Mouse (Mus musculus) MN1 (cell line): Measurements from ENCODE around the gene Pde6b.
A peak's percentile ranks its signal among the peaks of the same experiment; 100 is the strongest.

Source experiments
- DNase-seq: peaks from one replicate; pipeline ENCODE4 v3.0.0-alpha.2; 2016; ENCODE audit warnings: low spot score

Gene Pde6b

DNA sequence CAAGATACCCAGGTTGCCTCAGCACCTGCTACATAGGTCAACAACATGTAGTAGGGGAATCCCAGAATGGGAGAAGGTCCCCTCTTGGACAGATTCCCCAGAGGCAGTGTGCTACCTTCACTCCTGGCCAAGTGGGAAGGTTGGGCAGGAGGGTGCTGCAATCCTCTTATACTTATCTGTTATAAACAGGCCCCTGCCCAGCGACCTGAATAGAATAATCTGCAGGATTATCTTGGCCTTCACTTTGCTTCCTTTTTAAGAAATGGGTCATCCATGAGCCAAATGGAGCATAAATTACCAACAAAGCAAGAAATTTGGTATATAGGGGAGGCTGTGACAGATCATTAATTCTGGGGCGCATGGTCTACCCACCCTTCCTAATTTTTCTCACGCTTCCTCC, 1.6 kb downstream of the Pde6b start:
- no peak for DNase-seq

GRCm38 (mm10) chr5:108403453-108403852, 15.3 kb downstream of the Pde6b start:
- no peak for DNase-seq

DNA sequence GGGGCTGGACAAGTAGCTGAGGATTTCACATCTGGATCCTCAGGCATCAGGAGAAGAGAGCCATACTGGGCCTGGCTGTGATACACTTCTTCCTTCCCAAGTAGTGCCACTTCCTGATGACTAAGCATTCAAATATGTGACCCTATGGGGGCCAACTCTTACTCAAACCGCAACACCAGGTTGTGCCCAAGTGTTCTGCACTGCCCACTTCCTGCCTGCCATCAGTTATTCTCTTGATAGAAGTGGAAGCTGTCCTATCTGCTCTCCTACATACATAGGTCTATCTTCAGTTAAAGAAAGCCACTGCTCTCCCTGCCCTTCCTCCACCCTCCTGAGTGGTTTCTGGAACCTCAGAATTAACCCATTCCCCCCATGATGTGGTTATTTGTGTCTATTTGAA, 17.3 kb downstream of the Pde6b start:
- DNase-seq = no peak

GRCm38 (mm10) chr5:108406977-108407376, 18.8 kb downstream of the Pde6b start:
- DNase-seq = no peak

- no peak for DNase-seq
Observed at GRCm38 (mm10) chr5:108414711-108415110, 26.5 kb downstream of the Pde6b start.

GRCm38 (mm10) chr5:108422741-108423140, 34.5 kb downstream of the Pde6b start:
- DNase-seq = no peak

- DNase-seq = no peak
Observed at GRCm38 (mm10) chr5:108423427-108423826, 35.2 kb downstream of the Pde6b start.

DNA sequence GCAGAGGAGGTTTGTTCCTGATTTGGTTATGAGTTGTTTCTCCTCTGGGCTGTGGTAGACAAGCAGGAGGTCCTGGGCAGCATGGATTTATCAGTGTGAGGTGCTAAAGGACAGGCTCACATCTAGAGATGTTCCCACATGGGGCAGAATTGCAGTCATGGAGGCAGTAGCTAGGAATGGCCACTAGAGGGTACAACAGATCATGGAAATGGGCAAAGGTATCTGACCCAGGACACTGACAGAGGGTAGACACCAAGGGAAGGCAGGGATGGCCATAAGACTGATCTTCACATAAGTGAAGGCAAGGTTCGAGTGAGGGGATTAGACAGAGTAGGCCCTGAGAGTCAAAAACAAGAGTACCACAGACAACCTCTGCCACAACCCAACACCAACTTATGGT, 39.0 kb downstream of the Pde6b start:
- peak; percentile 66 for DNase-seq

DNA sequence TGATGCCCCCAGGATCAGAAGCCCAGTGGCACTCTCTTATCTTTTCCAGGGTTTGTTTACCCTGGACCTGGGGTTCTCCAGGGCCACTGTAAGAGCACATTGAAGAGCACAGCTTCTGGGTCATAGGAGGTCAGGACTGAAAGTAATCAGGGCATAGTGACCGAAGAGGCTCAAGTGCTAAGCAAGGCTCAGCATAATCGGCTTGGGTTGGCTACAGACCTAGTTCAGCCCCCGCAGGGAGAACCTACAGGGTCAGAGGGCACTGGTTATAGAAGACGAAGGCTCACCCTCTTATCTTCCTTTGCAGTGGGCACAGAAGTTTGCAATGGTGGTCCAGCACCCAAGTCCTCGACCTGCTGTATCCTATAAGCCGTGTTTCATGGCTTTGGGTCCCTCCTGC, 43.0 kb downstream of the Pde6b start:
- DNase-seq = no peak

GRCm38 (mm10) chr5:108433804-108434587, 45.8 kb downstream of the Pde6b start, which contains the start of gene Atp5k:
Gene Atp5k (minus strand): TSS chr5:108434448.
- peak; percentile 93 for DNase-seq

- no peak for DNase-seq
Observed at GRCm38 (mm10) chr5:108436101-108436500, 47.9 kb downstream of the Pde6b start.

DNA sequence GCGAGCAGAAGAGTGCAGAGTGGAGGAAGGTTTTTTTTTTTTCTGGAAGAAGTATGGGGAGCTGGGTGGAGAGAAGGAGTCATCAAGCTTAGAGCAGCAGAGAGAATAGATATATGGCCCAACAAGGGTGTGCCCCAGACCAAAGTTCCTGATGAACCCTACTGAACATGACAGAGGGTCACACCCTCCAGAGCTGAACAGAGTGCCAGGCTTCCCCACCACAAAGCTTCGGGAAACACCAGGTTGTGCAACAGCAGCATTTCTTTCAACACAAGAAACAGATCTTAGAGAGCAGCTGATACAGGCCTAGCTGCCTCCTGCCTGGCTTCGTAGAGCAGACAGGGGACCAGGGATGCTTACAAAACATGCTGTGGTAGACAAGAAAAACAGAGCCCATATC, 58.8 kb downstream of the Pde6b start:
- DNase-seq = no peak

DNA sequence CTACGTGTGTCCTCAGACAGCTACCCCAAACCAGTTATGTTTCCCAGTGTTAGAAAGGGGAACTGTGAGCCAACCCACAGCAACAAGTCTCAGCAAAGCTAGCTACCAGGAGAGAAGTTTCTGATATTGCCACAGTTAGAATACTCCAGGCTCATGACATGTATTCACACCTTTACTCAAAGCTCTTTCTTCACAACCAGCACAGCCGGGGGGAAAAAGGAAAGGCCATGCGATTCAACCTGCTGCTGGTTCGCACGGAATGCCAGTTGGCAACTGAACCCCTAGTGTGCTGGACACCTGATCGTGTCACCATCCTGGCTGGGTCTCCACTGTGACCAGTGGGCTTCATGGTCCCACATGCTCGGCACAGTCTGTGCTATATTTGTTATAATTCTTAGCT, 59.7 kb downstream of the Pde6b start:
- no peak for DNase-seq

DNA sequence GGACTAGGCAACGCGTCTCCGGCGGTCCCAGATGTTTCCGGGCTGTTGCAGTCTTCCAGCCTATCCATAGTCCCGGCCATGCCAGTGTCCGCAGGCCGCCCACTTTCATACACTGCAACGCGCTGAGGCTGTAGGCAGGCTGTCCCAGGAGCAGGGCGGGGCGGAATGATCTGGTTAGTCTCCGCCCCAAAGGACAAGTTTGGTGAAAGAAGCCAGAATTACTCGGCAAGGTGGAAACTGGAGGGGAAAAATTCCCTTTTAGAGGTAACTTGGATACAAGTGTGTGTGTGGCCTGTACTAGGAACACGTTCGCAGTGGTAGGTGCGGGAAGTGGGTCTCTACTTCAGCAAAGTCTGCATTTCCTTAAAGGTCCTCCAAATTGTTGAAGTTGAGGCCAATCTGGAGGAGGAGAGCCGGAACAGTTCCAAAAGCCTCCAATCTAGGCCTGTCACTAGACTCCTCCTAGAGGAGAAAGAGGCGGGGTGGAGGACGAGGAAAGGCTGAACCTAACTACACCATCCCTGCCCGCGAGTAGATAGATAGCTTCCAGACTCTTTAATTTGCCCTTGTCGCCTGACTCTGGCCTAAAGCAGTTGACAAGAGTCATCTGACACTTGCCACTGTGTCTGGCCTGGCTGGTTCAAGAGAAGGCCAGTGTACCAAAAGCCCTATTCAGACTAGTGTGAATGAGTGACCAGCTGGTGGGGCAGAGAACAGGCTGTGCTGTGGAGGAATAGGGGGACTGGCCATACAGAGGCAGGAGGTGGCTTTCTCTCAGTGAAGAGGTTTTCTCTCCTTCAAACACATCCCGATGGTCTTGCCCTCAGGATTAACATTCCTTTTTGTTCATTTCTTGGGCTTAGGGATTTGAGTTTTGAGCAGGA, 60.8 kb downstream of the Pde6b start, which contains the start of gene Mfsd7a:
TSS of gene Mfsd7a (minus strand) at position 107 of the 884 bp plus-strand sequence.
- DNase-seq = peak; percentile 75

DNA sequence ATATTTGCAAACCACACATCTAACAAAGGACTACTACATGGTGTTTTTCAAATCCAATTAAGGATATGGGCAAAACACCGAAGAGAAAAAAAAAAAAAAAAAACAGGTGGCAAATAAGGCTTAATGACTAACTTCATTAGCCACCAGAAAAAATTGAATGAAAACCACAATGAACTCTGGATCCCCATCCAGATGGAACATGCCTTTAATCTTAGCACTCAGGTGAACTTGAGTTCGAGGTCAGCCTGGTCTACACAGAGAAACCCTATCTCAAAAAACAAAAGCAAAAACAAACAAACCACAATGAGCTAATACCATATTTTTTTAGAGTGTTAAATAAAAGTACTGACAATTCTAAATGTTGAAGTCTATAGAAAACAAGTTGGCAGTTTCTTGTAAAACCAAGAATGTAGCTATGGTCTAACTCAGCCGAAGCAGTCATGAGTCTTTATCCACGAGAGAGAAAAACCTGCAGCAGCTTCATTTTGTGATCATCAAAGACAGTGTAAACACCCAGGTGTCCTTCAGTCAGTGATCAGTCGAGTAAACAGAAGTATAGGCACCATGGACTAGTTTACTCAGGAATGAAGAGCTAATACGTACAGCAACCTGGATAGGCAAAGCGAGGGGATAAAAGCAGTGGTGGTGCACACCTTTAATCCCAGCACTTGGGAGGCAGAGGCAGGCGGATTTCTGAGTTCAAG, 62.8 kb downstream of the Pde6b start:
- DNase-seq = no peak

DNA sequence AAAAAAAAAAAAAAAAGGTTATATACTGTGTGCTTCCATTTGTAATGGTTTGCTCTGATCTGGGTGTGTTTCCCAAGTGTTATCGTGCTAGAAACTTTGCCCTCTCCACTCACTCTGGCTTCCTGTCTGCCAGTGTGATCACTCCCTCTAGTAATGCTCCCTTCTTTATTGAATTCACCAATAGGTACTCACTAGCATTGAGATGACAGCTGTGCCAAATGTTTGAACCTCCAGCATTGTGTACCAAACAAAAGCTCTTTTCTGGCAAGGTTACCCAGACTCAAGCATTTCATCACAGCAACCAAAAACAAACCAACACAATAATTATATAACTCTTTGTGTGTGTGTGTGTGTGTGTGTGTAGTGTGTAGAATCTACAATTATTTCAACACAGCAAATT, 63.4 kb downstream of the Pde6b start:
- DNase-seq = no peak

- no peak for DNase-seq
Observed at GRCm38 (mm10) chr5:108452422-108452821, 64.2 kb downstream of the Pde6b start.

GRCm38 (mm10) chr5:108454094-108454493, 65.9 kb downstream of the Pde6b start:
- DNase-seq = no peak

- DNase-seq = no peak
Observed at GRCm38 (mm10) chr5:108458706-108459105, 70.5 kb downstream of the Pde6b start.

DNA sequence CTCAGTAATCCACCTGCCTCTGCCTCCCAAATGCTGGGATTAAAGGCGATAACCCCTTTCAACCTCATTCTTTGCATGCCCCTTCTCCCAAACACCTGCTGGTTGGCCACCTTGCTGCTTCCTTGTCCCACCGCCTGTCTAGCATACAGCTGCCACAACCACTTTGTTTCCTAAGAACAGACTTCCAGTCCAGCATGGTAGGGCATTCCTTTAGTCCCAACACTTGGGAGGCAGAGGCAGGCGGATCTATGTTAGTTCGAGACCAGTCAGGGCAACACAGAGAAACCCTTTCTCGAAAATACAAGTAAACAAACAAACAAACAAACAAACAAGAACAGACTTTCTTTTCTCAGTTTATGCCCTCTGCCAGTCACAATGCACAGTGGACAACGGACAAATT, 72.3 kb downstream of the Pde6b start:
- DNase-seq = no peak

- DNase-seq = peak; percentile 94
Observed at GRCm38 (mm10) chr5:108461082-108462065, 73.2 kb downstream of the Pde6b start, which contains the start of gene Pcgf3. Gene Pcgf3 (plus strand): TSS chr5:108461232.
